Mouse (Mus musculus): ENCODE measurements at regions not wholly inside any gene's neighbourhood (a gene's known extent, or its start where the extent isn't known, plus 50 kb on each side); places are given as distances from the start of the nearest gene placed in this dataset.

GRCm38 (mm10) chr3:34593279-34593678, 56.9 kb upstream of the Sox2 start:
- no peak for DNase-seq (ENCODE audit: low read depth, low spot score)

- DNase-seq (ENCODE audit: low read depth, low spot score): no peak
Observed at GRCm38 (mm10) chr3:34577896-34578530, 72.2 kb upstream of the Sox2 start.

- DNase-seq (ENCODE audit: low read depth, low spot score): no peak
Observed at GRCm38 (mm10) chr3:34577115-34577514, 73.1 kb upstream of the Sox2 start.

- DNase-seq (ENCODE audit: low read depth, low spot score): peak; percentile 87
Observed at GRCm38 (mm10) chr3:34576159-34576558, 74.0 kb upstream of the Sox2 start.

GRCm38 (mm10) chr3:34574711-34575350, 75.4 kb upstream of the Sox2 start:
- no peak for DNase-seq (ENCODE audit: low read depth, low spot score)

GRCm38 (mm10) chr3:34573312-34573711, 76.9 kb upstream of the Sox2 start:
- no peak for DNase-seq (ENCODE audit: low read depth, low spot score)

- DNase-seq (ENCODE audit: low read depth, low spot score): no peak
Observed at GRCm38 (mm10) chr3:34572081-34572480, 78.1 kb upstream of the Sox2 start.

GRCm38 (mm10) chr3:34571630-34572029, 78.6 kb upstream of the Sox2 start:
- DNase-seq (ENCODE audit: low read depth, low spot score): no peak

DNA sequence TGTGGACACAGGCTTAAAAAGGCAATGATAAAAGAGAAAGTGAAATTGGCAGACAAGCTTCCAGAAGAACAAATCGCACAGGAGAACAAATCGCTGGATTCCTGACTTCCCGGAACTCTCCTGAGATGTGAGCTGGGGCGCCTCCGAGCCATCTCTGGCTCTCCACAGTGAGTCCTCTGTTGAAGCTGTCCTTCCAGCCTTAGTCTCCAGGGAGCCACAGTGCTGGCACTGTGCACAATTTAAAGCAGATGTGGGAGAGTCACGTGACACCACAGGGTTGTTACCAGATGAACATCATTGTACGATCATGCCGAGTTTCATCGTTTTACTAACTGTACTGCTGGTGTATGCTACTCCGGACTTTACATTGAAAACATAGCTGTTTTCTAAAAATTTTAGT, 80.2 kb upstream of the Sox2 start:
- no peak for DNase-seq (ENCODE audit: low read depth, low spot score)

DNA sequence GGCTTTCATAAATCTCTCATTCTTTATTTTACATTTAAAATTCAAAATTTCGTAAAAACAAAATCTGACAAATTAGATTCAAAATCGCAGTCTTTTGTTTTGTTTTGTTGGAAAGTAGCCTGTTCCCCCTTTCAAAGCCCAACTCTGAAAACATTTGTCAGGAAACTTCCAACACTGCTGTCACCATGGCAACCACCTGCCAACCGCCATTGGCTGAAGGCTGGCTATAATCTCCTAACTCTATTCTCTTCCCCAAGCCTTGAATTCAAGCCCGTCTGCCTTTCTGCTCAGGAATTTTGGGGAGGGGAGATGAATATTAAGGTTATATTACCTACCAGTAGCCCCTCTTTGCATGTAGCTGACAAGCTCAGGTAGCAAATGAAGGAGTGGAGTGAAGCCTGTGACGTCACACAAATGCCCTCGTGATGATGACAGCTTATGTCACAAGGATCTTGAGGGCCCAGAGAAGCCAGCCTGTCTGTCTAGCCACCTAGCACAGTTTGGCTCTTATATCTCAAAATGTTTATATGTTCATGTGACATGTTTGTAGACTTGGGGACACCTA, 82.0 kb upstream of the Sox2 start:
- DNase-seq (ENCODE audit: low read depth, low spot score): peak; percentile 52

- no peak for DNase-seq (ENCODE audit: low read depth, low spot score)
Observed at GRCm38 (mm10) chr3:34565386-34565785, 84.8 kb upstream of the Sox2 start.

DNA sequence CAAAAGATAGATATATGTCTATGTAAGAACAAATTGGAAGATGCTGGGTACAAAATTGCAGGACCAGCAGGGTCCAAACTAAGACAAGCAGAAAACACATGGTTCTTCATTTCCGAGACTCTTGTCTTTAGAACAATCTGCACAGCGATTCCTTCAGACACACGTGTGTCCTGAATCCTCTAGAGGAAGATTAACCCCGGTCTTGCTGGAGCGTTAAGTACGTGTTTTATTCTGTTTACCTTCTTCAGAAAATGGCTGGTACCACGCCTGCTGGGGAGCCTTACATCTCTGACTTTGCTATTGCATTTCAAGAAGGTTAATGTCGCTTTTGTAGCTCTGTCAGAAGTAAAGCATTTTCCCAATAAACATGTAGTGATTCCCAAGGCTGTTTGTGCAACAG, 87.3 kb upstream of the Sox2 start:
- no peak for DNase-seq (ENCODE audit: low read depth, low spot score)

GRCm38 (mm10) chr3:34561709-34562108, 88.5 kb upstream of the Sox2 start:
- DNase-seq (ENCODE audit: low read depth, low spot score): no peak

DNA sequence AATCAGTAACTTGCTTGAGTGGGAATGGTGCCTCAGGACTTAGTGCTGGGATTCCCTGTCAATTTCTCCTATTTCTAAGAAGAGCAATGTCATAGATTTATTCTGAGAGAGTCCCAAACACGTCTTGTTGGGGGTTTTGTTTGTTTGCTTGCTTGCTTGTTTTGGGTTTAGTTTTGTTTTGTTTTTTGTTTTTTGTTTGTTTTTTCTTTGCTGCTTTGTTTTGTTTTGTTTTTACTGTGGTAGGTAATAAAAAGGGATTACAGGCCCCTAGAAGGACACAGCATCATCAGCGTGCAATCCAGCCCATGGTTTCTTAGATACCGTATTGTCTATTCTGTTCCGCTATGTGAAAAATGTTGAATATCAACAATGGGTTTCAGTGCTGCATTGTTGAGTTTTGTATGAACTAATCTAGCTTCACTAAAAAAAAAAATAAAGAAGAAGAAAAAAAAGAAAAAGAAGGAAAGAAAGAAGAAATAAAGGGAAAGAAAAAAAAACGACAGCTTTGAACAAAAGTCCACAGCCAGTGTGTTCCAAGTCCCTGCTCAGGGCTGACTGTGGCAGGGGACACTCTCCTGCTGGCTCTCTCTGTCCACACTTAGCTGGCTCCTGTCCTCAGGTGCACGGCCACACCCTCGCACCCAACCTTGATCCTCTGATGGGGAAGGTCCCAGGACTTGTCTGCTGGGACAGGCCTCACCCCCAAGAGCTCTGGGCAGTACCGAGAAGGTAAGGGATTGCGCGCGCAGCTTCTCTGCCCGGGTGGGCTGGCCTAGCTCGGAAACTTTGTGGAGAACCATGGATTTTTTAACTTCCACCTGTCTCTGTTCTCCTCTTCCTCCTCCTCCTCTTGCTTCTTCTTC, 90.1 kb upstream of the Sox2 start:
- peak; percentile 43 for DNase-seq (ENCODE audit: low read depth, low spot score)

GRCm38 (mm10) chr3:34558821-34559520, 91.2 kb upstream of the Sox2 start:
- peak; percentile 54 for DNase-seq (ENCODE audit: low read depth, low spot score)

DNA sequence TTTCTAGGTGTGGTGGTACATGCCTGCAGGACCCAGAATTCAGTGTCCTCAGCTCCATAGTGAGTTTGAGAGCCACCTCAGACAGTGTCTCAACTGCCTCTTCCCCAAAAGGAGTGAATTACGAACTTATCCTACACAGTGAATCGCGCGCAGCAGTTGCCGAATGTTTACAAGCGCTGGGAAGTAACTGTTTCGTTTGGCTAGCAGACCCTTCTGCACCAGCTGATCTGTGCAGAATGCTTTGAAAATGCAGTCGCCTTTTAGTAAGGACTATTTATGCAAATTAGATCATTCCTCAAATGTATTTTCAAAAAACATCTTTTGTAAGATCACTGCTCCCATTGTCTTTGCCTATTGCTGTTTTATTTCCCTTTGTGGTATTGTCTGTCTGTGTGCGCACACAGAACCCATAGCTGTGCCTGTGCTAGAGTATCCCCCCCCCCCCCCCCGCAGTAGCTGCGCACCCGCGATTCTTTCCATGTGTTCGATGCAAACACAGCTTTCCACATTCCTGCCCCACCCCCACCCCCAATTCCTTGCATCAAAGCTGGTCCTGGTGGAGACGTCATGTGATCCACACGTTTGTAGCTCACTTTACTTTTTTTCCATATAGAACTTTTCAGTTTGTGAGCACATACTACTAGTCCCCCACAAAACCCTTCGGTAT, 97.5 kb upstream of the Sox2 start:
- DNase-seq (ENCODE audit: low read depth, low spot score): no peak

DNA sequence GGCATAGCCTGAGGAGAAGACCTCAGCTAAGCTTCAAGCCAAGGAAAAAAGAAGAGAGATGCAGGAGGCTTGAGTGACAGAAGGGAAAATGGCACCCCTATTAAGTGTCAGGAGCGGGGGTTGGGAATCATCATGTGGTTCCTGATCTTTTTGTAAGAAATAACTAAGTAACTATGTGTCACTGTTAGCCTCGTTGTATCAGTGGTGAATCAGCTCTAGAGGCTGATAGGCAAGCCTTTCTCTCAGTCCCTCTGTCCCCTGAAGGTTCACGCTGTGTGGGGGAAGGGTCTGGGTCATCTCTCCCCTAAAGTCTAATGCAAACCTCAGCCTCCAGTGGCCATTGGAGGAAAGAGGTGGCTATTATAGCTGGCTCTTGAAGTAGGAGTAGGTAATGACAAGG, 99.1 kb upstream of the Sox2 start:
- DNase-seq (ENCODE audit: low read depth, low spot score): no peak

- no peak for DNase-seq (ENCODE audit: low read depth, low spot score)
Observed at GRCm38 (mm10) chr3:34550189-34550588, 100.0 kb upstream of the Sox2 start.

- no peak for DNase-seq (ENCODE audit: low read depth, low spot score)
Observed at GRCm38 (mm10) chr3:34532451-34532850, 117.8 kb upstream of the Sox2 start.

- no peak for DNase-seq (ENCODE audit: low read depth, low spot score)
Observed at GRCm38 (mm10) chr3:34531836-34532235, 118.4 kb upstream of the Sox2 start.

- no peak for DNase-seq (ENCODE audit: low read depth, low spot score)
Observed at GRCm38 (mm10) chr3:34527546-34527945, 122.7 kb upstream of the Sox2 start.
